Mouse (Mus musculus) left cerebral cortex, adult 9 months (tissue): ENCODE data around the gene Rims3.

ENCODE experiments used
- DNase-seq, 2 experiments: peaks; one replicate each; pipeline ENCODE4 v3.0.0; 2022; ENCODE audit warnings: low spot score in 2 of 2

The Rims3 gene

DNA sequence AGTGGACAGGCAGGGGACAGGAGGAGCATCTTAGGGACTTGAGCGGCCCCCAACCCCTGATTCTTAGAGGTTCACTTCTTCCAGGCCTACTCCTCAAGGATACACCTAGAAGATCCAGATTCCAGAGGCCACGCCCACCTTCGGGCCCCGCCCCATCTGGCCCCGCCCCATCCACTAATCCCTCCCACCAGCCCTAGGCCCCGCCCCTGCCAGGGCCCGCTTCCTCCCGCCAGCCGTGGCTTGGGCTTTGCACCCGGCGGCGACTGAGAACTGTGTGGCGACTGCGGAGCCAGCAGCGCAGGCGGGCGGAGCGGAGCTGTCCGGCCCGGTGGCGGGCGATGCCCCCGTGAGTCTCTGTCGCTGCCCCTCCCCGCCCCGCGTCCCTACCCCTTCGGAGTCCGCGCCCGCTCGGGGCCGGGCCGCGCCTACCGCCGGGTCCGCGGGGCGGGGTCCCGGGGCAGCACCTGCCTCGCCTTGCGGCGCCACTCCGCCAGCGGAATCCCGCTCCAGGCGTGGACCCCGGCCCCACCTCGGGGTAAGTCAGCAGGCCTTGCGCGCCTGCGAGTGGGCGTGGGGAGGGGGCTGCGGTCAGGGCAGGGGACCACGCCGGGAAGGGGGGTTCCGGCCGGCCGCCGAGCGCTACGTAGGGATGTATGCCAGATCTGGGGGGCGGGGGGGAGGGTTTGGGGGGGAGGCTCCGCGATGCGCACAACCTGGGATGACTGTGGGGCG is at the start of gene Rims3:
Rims3 (plus strand) TSS at position 229 of the 732 bp plus-strand sequence.
- DNase-seq = no peak

GRCm38 (mm10) chr4:120805816-120806215 is 48.8 kb upstream of the Rims3 start:
- DNase-seq = no peak

DNA sequence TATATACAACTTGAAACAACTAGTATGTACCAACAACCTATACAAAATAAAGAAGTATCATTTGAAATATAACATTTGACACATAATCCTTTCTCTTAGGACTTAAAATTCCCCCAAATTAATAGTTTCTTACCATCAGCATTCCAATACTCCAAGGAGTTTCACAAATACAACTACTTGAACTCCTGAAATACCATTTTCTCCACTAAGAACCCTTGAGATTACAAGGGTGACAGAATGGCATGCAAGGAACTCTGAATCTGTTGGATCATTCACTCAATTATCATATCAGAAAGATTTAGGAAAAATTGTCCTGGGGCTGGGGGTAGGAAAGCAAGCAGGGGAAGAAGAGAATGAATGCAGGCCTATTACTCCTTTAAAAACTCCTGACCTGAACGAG is 40.9 kb upstream of the Rims3 start:
- DNase-seq = no peak

GRCm38 (mm10) chr4:120814171-120814570 is 40.4 kb upstream of the Rims3 start:
- DNase-seq = no peak

DNA sequence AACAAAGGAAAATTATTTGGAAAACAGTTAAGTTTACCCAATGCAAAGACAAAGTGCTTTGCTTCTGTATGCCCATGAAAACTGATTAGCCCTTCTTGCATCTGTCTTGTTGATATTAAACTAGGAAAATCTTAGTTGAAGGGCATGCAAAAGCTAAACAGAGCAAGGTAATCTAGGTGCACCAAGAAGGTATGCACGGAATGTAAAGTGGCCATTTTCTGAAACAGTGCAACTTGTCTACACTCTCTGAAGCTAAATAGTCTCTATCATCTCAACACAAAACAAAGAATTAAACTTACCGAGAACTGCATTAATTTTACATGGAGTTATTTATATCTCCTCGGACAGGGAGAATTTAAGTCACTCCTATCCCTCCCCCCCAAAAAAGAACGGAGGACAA is 39.5 kb upstream of the Rims3 start:
- no peak for DNase-seq

DNA sequence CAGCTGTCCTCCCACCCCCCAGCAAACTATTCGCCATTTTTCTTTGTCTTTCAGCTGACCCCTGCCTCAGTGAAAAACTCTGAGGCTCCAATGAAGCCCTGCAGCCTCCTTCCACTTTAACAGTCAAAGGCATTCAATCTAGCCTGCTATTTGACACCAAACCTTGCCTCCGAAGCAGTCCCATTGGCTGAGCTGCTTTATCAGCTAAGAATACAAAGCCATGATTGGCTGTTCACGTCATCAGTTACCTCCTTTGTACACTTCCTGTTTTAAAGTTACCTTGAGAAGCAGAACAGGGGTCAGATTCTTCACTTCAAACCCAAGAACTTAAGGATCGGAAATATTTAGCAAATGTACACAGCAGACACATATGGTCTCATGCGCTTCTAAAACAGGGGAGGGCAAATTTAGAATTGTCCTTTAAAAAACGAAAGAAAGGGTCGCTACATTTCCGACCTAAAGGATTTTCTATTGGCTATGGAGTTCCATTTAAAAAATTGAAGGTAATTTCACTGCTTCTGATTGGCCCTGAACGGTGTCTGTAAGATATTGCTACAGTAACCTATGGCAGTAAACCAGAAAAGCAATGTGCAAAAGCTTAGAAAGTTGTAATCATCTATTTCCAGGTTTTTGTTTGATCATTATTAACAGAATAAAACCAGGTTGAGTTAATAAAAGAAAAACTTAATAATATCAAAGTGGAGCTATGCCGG is 38.8 kb upstream of the Rims3 start:
- DNase-seq = peak; percentile 84 to 90

DNA sequence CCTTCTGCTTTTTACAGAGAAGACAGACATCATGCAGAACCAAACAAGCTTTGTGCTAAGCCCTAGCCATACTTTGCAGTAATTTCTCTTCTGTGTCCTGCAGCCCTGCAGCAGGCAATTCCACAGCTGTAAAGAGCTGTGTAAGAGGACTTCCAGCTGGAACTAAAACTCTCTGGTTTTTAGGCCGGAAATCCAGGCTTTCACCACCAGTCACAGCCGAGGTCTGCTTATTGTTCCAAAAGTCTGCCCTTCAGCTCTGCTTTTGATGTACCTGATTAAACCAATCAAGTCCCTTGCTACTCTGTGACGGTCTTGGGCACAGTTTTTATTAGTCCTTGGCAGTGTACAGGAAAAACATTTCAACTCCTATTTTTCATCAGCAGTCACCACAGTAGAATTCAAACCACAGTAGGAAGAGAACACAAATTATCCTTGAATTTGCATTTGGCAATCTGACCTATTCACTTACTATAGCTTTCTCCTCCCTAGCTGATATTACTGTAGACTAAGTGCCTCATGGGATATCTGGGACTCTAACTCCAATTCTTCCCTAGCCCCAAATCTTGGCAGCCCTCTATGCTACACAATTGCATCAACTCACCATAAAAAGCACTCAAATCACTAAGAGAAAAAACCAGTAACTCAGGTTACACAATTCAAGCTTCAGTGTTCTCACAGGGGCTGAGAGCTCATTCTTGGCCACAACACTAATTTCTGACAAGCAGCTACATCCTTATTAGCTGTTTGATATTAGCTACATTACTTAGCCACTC is 37.4 kb upstream of the Rims3 start:
- no peak for DNase-seq

GRCm38 (mm10) chr4:120817951-120818350 is 36.7 kb upstream of the Rims3 start:
- no peak for DNase-seq

DNA sequence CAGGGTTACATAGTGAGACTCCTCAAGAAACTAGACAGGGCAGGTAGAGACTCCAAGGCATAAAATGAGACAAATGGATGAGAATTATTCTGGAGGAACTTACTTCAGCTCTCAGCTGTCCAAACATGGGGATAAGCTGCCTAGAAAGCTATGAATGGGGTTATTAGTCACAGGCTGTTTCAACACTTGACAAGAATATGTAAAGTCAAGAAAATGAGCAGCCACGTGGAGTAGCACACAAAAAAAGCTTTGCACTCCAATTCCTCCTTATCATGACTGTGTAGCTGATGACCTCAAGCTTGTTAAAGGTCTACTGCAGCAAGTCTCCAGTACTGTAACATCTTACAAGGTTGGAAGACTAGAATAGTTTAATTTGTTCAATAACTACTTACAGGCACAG is 35.3 kb upstream of the Rims3 start:
- DNase-seq = no peak

DNA sequence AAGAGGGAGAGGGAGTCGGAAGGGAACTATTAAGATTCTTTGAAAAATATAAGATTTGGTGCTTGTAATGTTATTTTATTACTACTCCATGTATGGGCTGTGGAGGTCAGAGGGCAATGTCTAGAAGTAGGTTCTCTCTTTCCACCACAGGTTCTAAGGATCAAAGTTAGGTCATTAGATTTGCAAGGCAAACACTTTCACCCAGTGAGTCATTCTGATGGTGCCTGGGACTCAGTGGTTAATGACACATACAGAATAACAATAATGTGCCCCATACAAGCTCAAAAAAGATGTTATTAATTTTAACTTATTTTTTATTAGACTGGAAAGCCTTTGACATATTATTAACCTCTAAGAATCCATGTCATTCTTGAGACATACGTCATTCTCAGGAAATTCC is 34.7 kb upstream of the Rims3 start:
- no peak for DNase-seq

DNA sequence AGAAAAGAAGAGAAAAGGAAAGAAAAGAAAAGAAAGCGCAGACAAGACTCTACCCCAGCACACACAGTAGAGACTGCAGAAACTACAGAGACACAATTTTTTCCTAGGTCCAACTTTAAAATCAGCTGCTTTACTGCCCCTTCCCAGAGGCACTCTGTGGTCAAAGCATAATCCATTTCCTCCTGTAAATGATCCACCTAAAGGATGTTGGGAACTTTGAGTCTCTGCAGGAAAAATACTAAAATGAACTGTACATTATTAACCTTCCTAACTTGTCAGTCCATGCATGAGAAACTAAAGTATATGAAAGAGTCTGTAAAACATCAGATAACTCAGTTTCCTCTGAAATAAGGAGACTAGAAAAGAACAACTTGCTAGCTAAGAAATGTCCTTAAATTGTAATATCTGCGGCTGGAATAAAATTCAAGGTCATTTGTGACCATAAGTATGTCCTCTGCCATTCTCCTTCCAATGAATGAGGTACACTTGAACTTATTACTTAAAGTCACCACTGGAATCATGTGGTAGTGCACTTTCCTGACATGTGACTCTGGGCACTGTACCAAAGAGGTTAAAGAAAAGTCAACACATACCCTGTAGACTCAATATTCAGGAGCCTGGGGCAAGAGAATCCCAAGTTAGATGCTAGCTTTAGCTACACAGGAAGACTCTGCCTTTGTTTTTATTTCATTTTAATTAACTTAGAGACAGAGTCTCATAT is 32.3 kb upstream of the Rims3 start:
- DNase-seq = no peak

- DNase-seq = peak; percentile 87 to 95
Measured at GRCm38 (mm10) chr4:120825100-120825553, 29.5 kb upstream of the Rims3 start.

GRCm38 (mm10) chr4:120825577-120826326 is 28.9 kb upstream of the Rims3 start:
- DNase-seq = peak; percentile 91 to 96

DNA sequence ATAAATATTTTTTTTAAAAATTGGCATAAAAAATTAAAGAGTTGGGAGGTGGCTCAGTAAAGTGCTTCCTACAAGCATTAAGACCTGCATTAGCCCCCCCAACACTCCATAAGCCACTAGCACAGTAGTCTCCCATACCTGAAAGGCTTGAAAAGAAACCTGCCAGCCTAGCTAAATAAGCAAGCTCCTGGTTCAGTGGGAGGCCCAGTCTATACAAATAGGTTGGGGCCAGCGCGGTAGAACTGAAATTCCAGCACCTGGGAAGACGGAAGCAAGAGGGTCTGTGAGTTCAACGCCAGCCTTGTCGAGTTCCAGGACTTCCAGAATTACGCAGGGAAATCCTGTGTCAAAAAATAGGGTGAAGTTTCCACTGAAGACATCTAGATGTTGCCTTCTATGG is 28.2 kb upstream of the Rims3 start:
- no peak for DNase-seq

DNA sequence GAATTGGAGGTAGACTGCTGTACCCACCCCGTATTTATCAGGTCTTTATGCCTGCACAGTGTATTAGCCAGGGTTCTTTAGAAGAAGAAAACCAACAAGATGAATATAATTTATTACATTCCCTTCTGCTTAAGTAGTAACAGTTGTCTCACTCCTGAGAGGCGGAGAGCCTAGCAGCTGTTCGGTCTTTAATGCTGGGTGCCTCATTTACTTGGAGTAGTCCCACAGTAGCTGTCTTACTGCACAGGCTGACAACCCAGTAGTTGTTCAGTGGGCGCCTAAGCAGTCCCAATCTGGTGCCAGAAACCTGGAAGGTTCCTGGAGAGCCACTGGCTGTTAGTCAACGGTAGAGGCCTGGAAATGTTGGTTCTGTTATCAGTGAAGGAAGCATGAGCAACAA is 23.8 kb upstream of the Rims3 start:
- DNase-seq = no peak

GRCm38 (mm10) chr4:120831472-120831871 is 23.1 kb upstream of the Rims3 start, which contains the start of gene Nfyc:
Gene Nfyc, minus strand, starts transcription at chr4:120831572.
- no peak for DNase-seq

DNA sequence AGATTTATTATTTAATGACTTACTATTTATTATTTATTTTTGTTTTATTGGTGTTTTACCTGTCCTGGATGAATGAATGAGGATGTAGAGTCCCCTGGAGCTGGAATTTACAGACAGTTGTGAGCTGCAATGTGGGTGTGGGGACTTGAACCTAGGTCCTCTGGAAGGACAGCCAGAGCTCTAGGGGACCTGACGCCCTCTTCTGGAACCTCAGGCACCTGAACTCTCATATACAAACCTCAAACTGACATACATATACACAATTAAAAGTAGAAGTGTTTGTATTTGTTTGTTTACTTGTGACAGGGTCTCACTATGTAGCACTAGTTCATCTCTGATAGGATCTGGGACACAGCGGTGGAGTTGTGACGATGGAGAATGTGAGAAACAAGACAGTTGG is 13.3 kb upstream of the Rims3 start:
- no peak for DNase-seq

DNA sequence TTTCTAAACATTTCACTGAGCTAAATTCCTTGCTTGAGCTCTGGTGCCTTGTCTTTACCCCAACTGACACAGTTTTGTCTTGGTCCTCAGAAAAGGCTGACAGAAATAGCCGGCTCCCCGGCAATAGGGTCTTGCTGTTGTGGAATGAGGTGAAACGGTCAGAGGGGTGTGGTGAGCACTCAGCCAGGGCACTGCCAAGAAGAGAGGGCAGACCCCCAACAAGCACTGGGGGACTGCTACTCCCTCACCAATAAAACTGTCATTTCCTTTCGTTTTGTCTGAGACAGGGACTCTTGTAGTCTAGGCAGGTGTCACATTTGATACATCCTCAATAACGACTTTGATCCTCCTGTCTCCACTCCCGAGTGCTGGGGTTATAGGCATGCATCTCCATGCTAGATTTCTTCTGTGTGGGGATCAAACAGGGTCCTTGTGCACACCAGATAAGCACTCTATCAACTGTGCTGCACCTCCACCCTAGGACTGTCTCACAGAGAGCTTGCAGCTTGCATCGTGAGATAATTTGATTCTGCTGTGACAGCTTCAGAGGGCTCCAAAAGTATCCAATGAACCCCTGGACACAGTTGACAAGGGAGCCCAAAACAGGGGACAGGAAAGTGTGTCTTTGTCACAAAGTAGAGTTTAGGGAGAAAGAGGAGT is 10.1 kb upstream of the Rims3 start:
- no peak for DNase-seq

DNA sequence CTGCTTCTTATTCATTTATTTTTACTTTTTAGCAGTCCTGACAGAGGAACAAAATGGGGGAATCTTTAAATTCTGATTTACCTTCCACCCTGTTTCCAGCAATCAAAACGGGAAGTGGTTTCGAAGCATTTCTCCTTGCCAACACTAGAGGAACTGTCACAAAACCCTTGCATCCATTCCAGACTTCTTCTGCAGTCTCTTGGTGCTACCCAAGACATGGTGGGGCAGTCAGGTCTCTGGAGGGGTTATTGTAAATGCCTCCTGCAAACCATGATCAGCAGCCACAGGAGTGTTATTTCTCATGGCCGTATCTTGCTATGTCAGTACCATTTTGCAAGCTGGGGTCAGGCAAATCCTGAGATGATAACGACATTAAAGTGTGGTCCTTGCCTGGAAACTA is 9.5 kb upstream of the Rims3 start:
- DNase-seq = no peak

GRCm38 (mm10) chr4:120848909-120849308 is 5.7 kb upstream of the Rims3 start:
- DNase-seq = no peak

DNA sequence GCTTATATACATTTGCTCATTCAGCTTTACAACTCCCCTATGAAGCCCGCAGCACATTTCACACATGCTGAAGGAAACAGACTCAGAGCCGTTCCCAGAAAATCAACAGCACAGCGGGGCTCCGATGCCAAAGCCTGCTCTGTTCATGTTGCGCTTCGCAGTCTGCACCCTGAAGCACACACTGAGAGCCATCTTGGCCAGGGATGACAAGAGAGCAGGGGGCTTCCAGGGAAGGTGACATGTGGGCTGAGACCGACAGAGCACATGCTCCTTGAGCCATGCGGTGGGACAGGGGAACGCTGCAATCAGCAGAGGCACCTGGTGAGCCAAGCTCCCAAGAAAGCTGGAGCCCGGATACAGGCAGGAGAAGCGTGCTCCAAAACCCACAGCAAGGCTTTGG is 5.2 kb upstream of the Rims3 start:
- DNase-seq = no peak
